Mouse (Mus musculus): ENCODE results near the gene Slitrk6.

Slitrk6 gene

DNA sequence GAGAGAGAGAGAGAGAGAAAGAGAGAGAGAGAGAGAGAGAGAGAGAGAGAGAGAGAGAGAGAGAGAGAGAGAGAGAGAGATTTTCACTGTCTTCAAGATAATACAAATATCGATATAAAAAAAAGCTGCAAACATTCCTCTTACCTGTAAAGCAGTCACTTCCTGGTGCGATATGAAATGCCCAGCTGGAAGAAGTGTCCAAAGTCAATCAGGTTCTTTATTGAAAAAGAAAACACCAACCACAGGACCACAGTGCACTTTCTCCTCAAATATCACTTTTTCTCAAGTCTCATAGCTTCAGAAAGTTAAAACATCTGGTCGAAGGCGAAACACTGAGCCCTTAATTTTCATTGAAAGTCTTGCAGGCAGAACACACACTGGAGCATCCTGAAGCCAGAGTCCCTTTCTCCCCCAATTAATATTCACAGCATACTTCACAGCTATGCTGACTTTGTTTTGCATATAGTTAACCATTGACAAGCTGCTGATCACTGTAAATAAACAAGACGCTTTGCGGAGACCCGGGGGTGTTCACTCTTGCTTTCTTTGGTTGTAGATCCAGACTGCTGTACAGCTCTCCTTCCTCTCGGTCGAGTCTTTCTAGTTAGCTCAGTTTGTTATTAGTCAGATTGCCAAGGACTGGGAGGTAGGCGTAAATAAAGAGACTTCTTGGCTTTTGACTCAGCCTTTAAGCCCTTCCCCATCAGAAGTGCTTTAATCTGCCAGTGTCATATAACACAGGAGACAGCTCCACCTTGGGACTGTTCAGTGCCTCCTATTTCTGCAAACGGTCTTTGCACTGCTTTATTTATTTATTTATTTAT lies at the start of gene Slitrk6:
Slitrk6 (minus strand) TSS at position 666 of the 824 bp plus-strand sequence.
- DNase-seq (ENCODE audit: low spot score), result peak; percentile 12

DNA sequence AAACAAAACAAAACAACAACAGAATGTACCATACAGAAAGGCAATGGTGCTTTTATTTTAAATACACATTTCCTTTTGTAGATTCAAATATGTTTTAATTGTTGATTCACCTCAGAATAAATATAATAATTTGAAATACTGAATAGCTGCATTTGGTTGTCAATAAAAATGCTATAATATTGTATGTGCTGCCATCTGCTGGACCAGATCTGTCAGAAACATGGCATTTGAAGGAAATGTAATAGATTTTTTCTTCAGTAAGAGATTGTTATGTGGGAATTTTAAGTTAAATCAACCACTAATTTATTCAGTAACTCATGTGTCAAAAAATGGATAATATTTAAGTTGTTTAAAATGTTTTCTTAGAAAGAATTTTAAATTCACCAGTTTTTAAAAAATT lies 22.6 kb upstream of the Slitrk6 start:
- no peak for DNase-seq (ENCODE audit: low spot score)

DNA sequence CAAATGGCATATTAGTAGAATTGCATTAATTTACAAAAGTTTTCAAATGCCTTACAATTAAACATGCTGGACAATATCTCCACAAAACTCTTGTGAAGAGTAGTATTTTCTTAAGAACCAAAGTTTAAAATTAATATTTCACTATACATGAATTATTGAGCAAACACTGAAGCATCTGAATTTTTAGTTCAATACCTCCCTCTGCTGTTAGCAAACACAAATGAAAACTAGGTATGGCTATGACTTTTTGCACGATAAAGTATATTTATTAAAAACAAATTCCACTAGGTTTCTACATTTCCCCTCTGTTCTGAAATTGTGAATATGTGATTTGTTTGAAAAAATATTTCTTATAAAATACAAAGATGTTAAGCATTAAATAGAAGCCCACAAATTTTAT lies 15.7 kb upstream of the Slitrk6 start:
- no peak for DNase-seq (ENCODE audit: low spot score)

DNA sequence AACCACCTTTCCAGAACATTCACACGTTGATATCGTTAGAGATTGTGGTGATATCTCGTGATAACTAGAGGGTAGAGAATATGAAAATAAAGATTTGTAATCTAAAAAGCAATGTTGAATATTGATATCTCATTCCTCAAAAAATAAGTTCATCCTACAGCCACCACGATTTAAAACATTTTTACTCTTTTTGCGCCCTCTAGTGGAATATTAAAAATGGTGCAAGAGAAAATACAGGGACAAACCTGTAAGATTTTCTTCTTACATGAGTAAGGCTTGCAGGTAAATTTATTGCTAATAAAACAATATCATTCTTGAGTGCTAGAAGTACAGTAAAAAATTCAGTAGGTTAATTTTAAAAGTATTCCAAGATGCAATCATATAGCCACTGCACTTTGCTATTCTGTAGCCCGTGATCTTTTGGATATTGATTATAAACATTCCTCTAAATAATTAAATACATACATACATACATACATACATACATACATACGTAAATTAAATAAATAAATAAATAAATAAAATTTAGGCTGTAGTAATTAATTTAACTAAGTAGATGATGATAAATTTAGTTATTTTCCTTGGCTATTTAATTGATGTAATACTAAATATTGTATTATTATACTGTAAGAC lies 7.8 kb upstream of the Slitrk6 start:
- no peak for DNase-seq (ENCODE audit: low spot score)

DNA sequence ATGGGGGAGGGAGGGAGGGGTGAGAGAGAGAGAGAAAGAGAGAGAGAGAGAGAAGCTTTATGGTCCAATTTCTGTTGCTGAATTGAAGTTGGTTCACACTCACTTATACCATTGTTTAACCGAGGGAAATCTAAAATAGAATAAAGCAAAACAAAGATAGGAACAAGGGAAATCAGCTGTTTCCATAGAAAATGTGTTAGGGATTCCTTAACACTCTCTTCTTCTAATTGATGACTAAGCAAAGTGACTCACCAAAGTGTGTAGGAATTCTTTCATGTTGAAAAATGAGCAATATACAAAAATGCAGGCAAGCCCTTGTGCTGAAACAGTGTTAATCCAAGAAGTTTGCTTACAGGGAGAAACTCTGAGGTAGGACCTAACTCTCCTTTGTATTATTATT lies 6.0 kb upstream of the Slitrk6 start:
- no peak for DNase-seq (ENCODE audit: low spot score)

DNA sequence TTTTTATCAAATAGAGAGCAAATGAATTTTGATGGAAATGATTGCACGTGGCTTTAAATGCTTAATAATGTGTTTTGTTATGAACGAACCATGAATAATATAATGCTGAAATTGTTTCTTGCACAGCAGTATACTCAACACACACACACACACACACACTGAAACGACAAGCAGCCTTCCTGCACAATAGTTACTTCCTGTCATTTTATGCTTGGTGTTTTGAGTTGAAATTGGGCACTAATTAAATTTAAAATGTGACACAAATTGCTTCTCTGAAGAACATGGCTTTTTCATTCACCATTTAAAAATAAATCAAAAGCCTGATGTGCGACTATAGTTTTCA lies 330 bp upstream of the Slitrk6 start:
- DNase-seq (ENCODE audit: low spot score), result no peak

DNA sequence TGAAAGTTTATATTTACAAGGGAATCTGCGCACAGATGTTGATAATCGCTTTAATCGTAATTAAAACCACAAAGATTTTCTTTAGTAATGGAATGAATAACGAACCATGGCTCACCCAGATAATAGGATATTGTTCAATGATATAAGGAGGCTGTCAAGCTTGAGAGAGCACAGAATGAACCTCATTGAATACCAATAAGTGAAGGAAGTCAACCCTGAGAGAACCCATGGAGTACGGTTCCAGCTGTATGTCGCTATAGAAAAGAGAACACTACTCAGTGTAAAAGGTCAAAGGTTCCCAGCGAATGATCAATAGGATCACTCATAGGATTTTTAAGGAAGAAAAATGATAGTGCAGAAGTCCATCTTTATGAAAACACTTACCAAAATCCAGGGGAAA lies 15.1 kb downstream of the Slitrk6 start:
- DNase-seq (ENCODE audit: low spot score), result no peak

DNA sequence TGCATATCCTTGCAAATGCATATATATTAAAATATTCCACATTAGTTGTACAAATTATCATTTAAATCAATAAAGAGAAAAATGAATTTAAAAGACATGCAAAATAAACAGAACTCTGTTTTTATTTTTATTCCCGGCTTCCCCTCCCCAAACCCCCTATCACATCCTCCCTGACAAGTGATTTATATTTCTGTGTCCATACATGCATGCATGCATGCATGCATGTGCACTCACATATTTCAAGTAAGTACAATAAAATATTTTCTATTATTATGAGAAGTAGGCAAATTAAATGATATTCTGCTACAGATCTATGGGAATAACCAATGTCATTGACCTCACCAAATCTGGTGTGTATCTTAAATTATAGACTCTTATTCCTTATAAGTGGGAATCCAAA lies 15.6 kb downstream of the Slitrk6 start:
- no peak for DNase-seq (ENCODE audit: low spot score)

DNA sequence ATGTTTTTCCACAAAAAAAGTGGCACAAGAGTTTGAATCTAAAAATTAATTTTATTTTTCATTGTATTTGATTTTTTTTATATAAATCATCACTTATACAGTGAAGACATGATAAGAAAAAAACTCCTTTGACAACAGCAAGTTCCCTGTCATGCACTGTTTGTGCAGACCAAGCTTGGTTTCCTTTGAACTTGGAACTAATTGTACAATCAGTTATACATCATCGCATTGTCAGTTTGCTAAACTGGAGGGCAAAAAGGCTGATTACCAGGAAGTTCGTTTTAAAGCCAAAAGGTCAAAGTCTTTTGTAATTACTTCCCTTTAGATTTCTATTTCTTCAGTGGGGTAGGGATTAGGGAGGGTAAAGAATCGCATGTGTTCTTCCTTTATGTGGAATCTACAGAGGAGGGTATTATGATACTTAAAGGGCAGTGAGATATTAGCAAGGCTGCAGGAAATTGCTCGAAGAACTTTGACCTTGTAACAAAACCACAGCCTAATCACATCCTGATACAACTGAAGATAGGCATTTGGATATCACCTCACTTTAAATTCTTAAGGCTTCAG lies 26.5 kb downstream of the Slitrk6 start:
- no peak for DNase-seq (ENCODE audit: low spot score)

DNA sequence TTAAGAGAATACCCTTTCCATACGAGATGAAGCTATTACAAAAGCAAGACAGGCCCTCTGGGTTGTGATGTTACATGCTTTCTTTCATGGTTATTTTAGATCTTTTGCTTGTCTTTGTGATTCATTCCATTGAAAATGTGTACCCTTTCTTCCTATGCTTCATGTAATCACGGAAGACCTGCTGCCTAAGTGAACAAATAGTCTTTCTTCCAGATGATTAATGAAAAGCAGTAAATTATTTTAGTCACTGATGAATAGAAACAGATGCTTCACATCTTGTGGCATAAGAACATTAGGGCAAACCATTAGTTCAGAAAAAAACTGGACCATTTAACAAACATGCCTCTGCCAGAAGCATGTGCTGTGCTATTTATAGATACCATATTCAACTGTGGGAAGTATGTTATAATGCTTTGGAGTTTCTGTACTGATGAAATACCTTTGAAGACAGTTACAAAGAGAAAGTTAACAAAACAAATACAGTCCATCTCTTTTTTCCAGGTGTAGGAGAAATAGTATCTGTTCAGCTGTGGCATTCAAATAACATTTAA lies 30.8 kb downstream of the Slitrk6 start:
- DNase-seq (ENCODE audit: low spot score), result no peak
